Mouse (Mus musculus): ENCODE measurements around the gene Atp6v0b. TPM values are rescaled to one million over a fixed set of nuclear protein-coding genes. Genes with fewer than 3 reads are reported as not detected.

Gene Atp6v0b
- polyA plus RNA-seq, 1 experiment from 2014 or later, result 184 TPM

DNA sequence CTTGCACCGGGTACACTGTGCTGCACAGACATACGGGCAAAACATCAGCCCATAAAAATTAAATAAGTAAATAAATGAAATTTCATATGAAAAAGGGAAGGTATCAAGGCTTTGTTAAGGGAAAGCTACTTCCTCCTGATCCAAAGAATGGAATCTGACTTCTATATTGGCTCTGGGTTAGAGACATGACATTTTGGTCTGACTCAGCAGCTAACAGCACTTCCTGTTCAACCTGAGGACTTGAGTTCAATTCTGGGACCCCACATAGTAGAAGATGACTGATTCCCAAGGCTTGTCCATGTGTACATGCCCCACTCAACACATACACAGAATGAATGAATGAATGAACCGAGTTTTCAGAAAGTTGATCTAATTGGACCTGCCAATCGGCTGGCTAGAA lies 30.7 kb upstream of the Atp6v0b start:
- WGBS, result 90% methylated on average over 4 of the region's 4 CpGs
- ATAC-seq (ENCODE audit: low FRiP score, low read depth), result no peak
- H3K4me3 ChIP-seq, result no peak overlapping the region
- H3K27ac ChIP-seq, result no peak overlapping the region
- no peaks in the 10 kb centered on the region for H3K9me3 ChIP-seq
- H3K4me2 ChIP-seq (replicated peaks), result no peak overlapping the region
- H3K36me3 ChIP-seq, result no peaks in the 10 kb centered on the region
- H3K4me1 ChIP-seq, result peaks cover 24% of the 10 kb centered on the region
- H3K9ac ChIP-seq, result no peak overlapping the region
- no peaks in the 10 kb centered on the region for H3K27me3 ChIP-seq

- 86% methylated on average over 4 of the region's 4 CpGs for WGBS
- H3K9me3 ChIP-seq, result no peaks in the 10 kb centered on the region
- peaks cover 28% of the 10 kb centered on the region for H3K4me1 ChIP-seq
- H3K36me3 ChIP-seq, result peaks cover 2% of the 10 kb centered on the region
- no peak overlapping the region for H3K4me2 ChIP-seq (replicated peaks)
- no peak overlapping the region for H3K27ac ChIP-seq
- ATAC-seq (ENCODE audit: low FRiP score, low read depth), result no peak
- no peak overlapping the region for H3K4me3 ChIP-seq
- no peak overlapping the region for H3K9ac ChIP-seq
- no peaks in the 10 kb centered on the region for H3K27me3 ChIP-seq
Measured at GRCm38 (mm10) chr4:117917402-117917801, 30.3 kb upstream of the Atp6v0b start.

GRCm38 (mm10) chr4:117916386-117916785 lies 29.3 kb upstream of the Atp6v0b start:
- Histone ChIP-seq H3K4me2 (replicated peaks) (0 out of 2 replicates have a peak overlapping the region, but pooled peaks have one; percentile 100), H3K4me3 (no peak overlapping the region)
- WGBS, result 89% methylated on average over 5 of the region's 5 CpGs

GRCm38 (mm10) chr4:117915489-117916105 lies 28.5 kb upstream of the Atp6v0b start:
- no peaks in the 10 kb centered on the region for H3K27me3 ChIP-seq
- WGBS, result 5% methylated on average over 19 of the region's 19 CpGs
- ATAC-seq (ENCODE audit: low FRiP score, low read depth), result no peak
- peaks cover 28% of the 10 kb centered on the region for H3K4me1 ChIP-seq
- H3K9ac ChIP-seq, result peak overlapping the region; percentile 92
- H3K27ac ChIP-seq, result no peak overlapping the region
- no peaks in the 10 kb centered on the region for H3K9me3 ChIP-seq
- peak overlapping the region; percentile 100 for H3K4me2 ChIP-seq (replicated peaks)
- peaks cover 20% of the 10 kb centered on the region for H3K36me3 ChIP-seq
- H3K4me3 ChIP-seq, result peak overlapping the region; percentile 80

More at GRCm38 (mm10) chr4:117916386-117916785, 29.3 kb upstream of the Atp6v0b start:
- H3K9ac ChIP-seq, result no peak overlapping the region
- H3K9me3 ChIP-seq, result no peaks in the 10 kb centered on the region
- no peaks in the 10 kb centered on the region for H3K27me3 ChIP-seq
- no peak overlapping the region for H3K27ac ChIP-seq
- peaks cover 28% of the 10 kb centered on the region for H3K4me1 ChIP-seq
- no peak for ATAC-seq (ENCODE audit: low FRiP score, low read depth)
- peaks cover 12% of the 10 kb centered on the region for H3K36me3 ChIP-seq

DNA sequence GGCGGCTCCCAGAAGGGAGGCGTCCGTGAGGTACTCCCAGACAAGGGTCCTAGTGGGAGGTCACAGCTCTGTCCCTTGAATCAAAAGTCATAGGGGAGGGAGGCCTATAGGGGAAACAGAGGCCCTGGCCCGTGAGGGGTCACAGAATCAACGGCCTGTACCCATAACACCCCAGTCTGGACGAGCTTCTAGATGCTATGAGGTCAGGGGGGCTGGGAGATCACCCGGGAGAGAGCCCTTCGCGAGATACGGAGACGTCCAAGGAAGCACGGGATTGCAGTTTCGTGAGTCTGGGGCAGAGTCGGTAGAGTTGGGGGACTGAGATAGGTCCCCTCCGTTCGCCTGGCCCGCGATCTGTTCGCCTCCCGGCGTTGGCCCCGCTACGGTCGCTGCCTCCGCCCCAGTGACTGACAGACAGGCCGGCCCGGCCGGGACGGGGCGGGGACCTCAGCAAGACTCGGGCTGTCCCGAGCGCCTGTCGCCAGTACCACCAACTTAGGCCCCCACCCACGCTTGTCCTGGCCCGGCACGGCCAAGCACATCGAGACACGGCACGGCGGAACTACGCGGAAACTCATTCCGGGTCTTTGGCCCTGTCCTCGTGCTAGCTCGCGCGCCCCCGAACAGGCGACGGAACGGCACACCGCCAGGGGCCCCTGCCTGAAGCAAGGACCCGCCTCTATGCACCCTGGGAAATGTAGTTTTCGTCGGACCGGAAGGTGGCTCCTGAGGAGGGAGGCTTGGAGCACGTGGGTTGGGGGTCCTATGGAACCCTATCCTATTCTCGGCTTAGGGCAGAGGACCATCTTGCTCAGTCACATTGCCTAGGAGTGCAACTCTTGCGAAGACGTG lies 27.7 kb upstream of the Atp6v0b start, which contains the start of gene Ipo13:
Gene Ipo13 (minus strand): TSS at position 409 of the 852 bp plus-strand sequence.
- peaks cover 28% of the 10 kb centered on the region for H3K4me1 ChIP-seq
- H3K27me3 ChIP-seq, result no peaks in the 10 kb centered on the region
- peak within 1 kb of the TSS; percentile 92 for H3K9ac ChIP-seq
- peak within 1 kb of the TSS; percentile 80 for H3K4me3 ChIP-seq
- under 1% methylated on average over 61 of the region's 61 CpGs for WGBS
- H3K9me3 ChIP-seq, result no peaks in the 10 kb centered on the region
- ATAC-seq (ENCODE audit: low FRiP score, low read depth), result peak; percentile 95
- peak within 1 kb of the TSS; percentile 100 for H3K4me2 ChIP-seq (replicated peaks)
- peak within 1 kb of the TSS; percentile 75; the same call in 1 of the 2 replicates for H3K27ac ChIP-seq
- peaks cover 27% of the 10 kb centered on the region for H3K36me3 ChIP-seq

DNA sequence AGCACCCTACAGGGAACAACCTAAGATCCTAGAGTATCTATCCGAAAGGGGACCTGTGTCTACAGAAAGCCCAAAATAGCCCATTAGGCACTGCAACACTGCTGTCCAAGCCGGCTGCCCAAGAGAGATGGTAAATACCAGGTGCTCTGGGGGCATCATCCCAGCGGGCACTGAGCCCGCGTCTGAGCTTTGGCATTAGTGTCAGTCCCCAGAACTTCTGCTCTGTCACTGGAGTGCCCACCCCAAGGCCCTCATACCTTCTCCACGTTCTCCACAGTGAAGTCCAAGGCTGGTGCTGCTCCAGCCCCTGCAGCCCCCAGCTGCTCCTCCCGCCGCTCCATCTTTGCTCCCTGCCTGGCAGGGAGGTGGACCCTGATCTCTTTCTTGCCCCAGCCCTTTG lies 26.9 kb upstream of the Atp6v0b start:
- H3K9me3 ChIP-seq, result no peaks in the 10 kb centered on the region
- 0 out of 2 replicates have a peak, but pooled peaks have one; percentile 1 for ATAC-seq (ENCODE audit: low FRiP score, low read depth)
- peaks cover 34% of the 10 kb centered on the region for H3K36me3 ChIP-seq
- H3K9ac ChIP-seq, result peak overlapping the region; percentile 92
- no peak overlapping the region for H3K27ac ChIP-seq
- H3K4me1 ChIP-seq, result peaks cover 32% of the 10 kb centered on the region
- WGBS, result 17% methylated on average over 8 of the region's 8 CpGs
- H3K27me3 ChIP-seq, result no peaks in the 10 kb centered on the region
- peak overlapping the region; percentile 80 for H3K4me3 ChIP-seq
- peak overlapping the region; percentile 100 for H3K4me2 ChIP-seq (replicated peaks)

DNA sequence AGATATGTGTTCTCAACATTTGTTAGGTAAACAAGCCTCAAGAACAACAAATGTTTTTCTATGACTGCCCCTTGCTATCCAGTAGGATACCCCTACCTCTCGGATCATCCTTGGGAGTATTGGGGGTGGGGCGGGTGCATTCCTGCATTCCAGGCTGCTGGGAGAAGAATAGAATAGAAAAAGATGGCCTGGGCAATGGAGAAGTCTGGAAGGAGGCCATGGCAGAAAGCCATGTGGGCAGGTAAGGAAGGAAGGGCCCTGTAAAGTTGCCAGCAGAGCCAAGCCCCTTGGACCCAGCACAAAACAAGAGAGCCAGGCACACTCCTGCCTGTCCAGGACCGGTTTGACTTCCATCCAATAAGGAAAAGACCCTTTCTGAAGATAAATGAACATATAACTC lies 26.3 kb upstream of the Atp6v0b start:
- peak overlapping the region; percentile 92 for H3K9ac ChIP-seq
- H3K4me2 ChIP-seq (replicated peaks), result peak overlapping the region; percentile 100
- no peak overlapping the region for H3K27ac ChIP-seq
- H3K36me3 ChIP-seq, result peaks cover 38% of the 10 kb centered on the region
- WGBS, result 60% methylated on average over 3 of the region's 3 CpGs
- no peak for ATAC-seq (ENCODE audit: low FRiP score, low read depth)
- peak overlapping the region; percentile 80 for H3K4me3 ChIP-seq
- H3K4me1 ChIP-seq, result peaks cover 37% of the 10 kb centered on the region
- H3K27me3 ChIP-seq, result no peaks in the 10 kb centered on the region
- no peaks in the 10 kb centered on the region for H3K9me3 ChIP-seq

DNA sequence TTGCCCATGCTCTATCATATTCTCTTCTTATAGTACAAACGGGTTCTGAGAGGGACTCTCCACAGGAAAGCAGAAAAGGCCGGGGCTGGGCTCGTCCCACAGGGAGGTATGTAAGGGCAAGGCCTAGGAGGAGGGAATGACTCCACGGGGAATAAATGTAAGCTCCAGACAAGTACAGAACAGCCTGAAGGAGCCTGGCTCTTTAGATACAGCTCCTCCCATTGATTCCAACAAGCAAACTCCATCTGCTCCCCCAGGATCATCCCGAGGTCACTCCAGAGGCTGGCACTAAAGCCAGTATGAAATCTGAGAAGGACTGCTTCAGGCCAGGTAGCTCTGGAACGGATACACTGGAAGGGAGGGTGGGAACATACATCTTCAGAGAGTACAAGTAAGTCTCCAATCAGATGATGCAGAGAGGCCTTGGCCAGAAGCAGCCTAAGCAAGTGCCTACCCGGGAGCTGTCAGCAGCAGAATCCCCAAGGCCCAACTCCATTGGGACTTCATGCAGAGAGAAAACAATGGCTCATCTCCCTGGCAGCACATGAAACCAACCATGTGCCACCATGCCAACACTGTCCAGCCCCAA lies 25.6 kb upstream of the Atp6v0b start:
- no peak for ATAC-seq (ENCODE audit: low FRiP score, low read depth)
- Histone ChIP-seq H3K9me3 (no peaks in the 10 kb centered on the region), H3K4me2 (replicated peaks) (peak overlapping the region; percentile 100), H3K9ac (peak overlapping the region; percentile 53), H3K27ac (no peak overlapping the region), H3K36me3 (peaks cover 42% of the 10 kb centered on the region), H3K4me1 (peaks cover 37% of the 10 kb centered on the region), H3K4me3 (peak overlapping the region; percentile 80; the same call in 1 of the 2 replicates), H3K27me3 (no peaks in the 10 kb centered on the region)
- 54% methylated on average over 7 of the region's 7 CpGs for WGBS

DNA sequence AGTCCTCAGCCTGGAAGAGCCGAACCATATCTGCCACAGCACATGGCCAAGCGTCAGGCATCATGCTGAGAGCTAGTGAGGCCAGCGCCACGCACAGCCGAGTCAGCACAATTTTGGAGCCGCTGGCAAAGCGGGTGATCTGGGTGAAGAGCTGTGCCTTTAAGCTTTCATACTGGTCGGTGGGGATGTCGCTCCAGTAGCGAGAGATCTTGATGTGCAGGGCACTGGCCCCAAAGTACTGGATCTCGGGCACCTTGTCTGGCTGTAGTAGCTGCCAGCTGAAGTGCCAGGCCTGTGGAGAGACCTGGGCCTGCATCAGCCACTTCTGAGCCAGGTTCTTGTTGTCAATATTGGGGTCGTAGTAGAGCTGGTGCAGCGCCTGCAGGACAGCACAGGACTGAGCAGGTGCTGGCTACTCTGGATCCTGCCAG lies 25.0 kb upstream of the Atp6v0b start:
- Histone ChIP-seq H3K4me2 (replicated peaks) (no peak overlapping the region), H3K9me3 (no peaks in the 10 kb centered on the region), H3K9ac (no peak overlapping the region), H3K27ac (no peak overlapping the region), H3K4me3 (no peak overlapping the region), H3K4me1 (peaks cover 37% of the 10 kb centered on the region), H3K36me3 (peaks cover 46% of the 10 kb centered on the region), H3K27me3 (no peaks in the 10 kb centered on the region)
- whole genome bisulfite sequencing, result 89% methylated on average over 13 of the region's 13 CpGs
- ATAC-seq (ENCODE audit: low FRiP score, low read depth), result no peak

DNA sequence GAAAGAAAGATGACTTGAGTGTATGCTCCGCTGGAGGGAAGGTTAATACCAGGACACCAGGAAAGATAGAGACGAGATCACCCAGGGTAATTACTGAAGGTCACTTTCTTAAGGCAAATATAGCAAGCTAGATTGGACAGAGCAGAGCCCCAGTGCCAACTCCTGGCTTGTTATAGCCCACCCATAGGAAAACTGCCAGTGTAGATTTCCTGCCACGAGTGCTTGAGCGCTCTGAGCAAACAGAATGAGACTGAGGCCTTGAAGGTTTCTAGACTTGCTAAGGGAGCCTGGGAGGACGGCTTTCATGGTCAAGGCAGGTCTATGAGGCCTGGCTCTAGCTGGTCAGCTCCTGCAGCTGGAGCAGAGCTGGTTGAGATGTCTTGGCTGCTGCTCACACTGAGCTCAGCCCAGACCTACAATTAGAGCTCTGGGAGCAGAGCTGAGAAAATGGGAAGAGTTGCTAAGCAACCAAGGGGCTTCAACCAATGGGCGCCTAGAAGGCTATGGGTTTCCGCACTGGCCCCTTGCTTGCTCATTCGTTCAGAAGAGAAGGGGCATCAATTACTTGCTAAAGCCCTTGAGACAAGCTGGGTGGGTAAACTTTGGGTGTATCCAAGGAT lies 21.8 kb upstream of the Atp6v0b start:
- no peak for ATAC-seq (ENCODE audit: low FRiP score, low read depth)
- H3K36me3 ChIP-seq, result peaks cover 72% of the 10 kb centered on the region
- H3K4me2 ChIP-seq (replicated peaks), result no peak overlapping the region
- H3K4me1 ChIP-seq, result peaks cover 23% of the 10 kb centered on the region
- no peak overlapping the region for H3K27ac ChIP-seq
- H3K27me3 ChIP-seq, result no peaks in the 10 kb centered on the region
- WGBS, result 77% methylated on average over 8 of the region's 8 CpGs
- H3K4me3 ChIP-seq, result no peak overlapping the region
- H3K9me3 ChIP-seq, result no peaks in the 10 kb centered on the region
- no peak overlapping the region; the same call in 1 of the 2 replicates for H3K9ac ChIP-seq

DNA sequence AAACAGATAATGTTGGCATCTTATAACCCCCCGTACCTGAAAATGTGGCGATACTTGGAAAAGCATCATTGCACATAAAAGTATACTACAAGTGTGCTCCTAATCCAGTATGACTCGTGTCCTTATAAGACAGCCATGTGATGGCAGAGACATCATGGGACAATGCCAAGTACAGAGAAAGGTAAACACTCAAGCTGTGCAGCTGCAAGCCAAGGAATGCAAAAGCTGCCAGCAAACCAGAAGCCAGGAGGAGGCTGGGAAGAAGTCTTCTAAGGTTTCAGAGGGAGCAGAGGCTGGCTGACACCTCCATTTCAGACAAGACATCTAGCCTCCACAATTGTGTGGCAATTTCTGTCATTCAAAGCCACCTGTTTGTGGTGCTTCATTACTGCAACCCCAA lies 19.1 kb upstream of the Atp6v0b start:
- Histone ChIP-seq H3K9me3 (no peaks in the 10 kb centered on the region), H3K27ac (no peak overlapping the region), H3K4me1 (peaks cover 9% of the 10 kb centered on the region), H3K36me3 (peaks cover 85% of the 10 kb centered on the region), H3K4me3 (no peak overlapping the region), H3K4me2 (replicated peaks) (no peak overlapping the region), H3K9ac (no peak overlapping the region), H3K27me3 (no peaks in the 10 kb centered on the region)
- no peak for ATAC-seq (ENCODE audit: low FRiP score, low read depth)
- WGBS, result 94% methylated on average over 3 of the region's 3 CpGs
